Mouse (Mus musculus): Measurements from ENCODE around the gene Olfr945.

The Olfr945 gene

DNA sequence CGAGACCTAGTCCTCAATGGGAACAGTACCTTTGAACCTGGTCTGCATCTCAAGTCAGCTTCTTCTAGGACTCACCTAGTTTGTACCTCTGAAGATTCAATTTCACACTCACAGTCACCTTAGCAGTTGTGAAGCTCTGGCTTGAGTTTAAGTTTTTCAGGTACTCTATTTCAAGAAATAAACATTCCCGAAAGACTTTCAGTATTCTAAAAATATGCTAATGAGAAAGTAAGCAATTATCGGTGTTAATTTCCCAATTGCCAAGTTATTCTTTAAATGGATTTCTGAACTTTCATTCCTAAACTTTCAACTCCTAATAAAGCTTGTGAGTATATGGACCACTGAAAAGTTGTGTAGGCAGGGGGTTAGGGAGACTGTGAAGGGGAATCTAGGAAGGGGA lies at the start of gene Olfr945:
Gene Olfr945, minus strand, starts transcription at position 101 of the 400 bp plus-strand sequence.
- DNase-seq (ENCODE audit: extremely low read depth, insufficient read length, low spot score) = no peak

DNA sequence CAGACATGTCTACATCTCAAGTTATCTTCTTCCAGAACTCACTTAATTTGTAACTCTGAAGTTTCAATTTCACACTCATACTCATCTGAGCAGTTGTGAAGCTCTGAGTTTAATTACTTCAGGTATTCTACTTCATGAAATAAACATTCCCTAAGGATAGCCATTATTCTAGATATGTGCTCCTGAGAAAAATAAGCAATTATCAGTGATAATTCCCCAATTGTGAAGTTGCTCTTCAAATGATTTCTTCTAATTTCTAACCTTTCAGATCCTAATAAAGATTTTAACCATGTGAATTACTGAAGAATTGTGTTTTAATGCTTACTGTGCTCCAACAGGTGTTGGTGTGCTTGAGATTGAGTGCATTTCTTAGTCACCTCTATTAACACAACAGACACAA lies 49.3 kb upstream of the Olfr945 start, which contains the start of gene Olfr948:
Gene Olfr948, minus strand, starts transcription at position 101 of the 400 bp plus-strand sequence.
- DNase-seq (ENCODE audit: extremely low read depth, insufficient read length, low spot score) = no peak

DNA sequence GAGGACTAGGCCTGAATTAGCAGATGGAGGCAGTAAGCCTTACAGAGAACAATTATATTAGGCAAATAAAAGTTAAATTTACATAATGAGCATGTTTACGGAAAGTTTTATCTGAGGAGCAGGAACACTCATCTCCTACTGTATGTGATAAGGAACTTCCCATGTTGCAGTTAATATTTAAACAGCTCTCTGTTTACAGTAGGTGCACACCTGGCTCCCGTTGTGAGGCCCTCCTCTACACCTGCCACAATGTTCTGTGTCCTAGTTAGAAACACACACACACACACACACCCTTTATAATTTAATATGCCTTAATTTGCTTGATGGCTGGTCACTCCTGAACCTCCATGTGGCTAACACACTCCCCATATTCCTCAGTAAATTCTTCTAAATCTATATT lies 10.5 kb upstream of the Olfr945 start:
- no peak for DNase-seq (ENCODE audit: extremely low read depth, insufficient read length, low spot score)

DNA sequence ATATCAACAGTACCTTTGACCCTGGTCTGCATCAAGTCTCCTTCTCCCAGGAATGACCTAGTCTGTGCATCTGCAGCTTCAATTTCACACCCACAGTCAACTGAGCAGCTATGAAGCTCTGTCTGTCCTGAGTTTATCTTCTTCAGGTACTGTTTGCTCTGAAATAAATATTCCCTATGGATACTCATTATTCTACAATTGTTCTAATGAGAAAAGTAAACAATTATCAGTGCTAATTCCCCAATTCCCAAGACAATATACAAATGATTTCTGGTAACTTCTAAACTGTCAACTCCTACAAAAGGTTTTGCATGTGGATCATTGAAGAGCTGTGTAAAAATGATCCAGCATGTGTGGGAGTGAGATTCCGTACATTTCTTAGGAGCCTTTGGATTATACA lies 26.7 kb downstream of the Olfr945 start, which contains the start of gene Olfr1537:
Gene Olfr1537, minus strand, starts transcription at position 101 of the 400 bp plus-strand sequence.
- no peak for DNase-seq (ENCODE audit: extremely low read depth, insufficient read length, low spot score)
